Mouse (Mus musculus) stomach, embryonic 15.5 days (tissue): ENCODE results near the gene Lamb3. TPM values are rescaled to one million over a fixed set of nuclear protein-coding genes. Genes with fewer than 3 reads are reported as not detected.

Experiments used
- ATAC-seq: fragments of 200-750 bp; cut with Nextera tagmentation; 2 replicates; pipeline ENCODE4 v1.8.0; 2017; ENCODE audit warnings: low read depth, moderate number of reproducible peaks, moderate TSS enrichment; ENCODE audit not compliant: insufficient read depth, low FRiP score
- H3K27ac ChIP-seq: fragments of 300-500 bp; sonication (generic); 2 replicates; pipeline ENCODE4 v1.5.1; 2015; ENCODE audit warnings: mild to moderate bottlenecking, inconsistent platforms
- H3K27me3 ChIP-seq: fragments of 300-500 bp; sonication (generic); replicated peaks from 2 replicates; pipeline ENCODE4 v1.6.1; 2015; ENCODE audit warnings: inconsistent platforms
- H3K36me3 ChIP-seq: fragments of 300-500 bp; sonication (generic); 2 replicates; pipeline ENCODE4 v1.6.1; 2015; ENCODE audit warnings: inconsistent platforms
- H3K4me1 ChIP-seq: fragments of 300-500 bp; sonication (generic); 2 replicates; pipeline ENCODE4 v1.6.1; 2015; ENCODE audit warnings: inconsistent platforms
- H3K4me2 ChIP-seq: fragments of 300-500 bp; sonication (generic); 2 replicates; pipeline ENCODE4 v1.6.1; 2015; ENCODE audit warnings: mild to moderate bottlenecking, inconsistent platforms
- H3K4me3 ChIP-seq: fragments of 300-500 bp; sonication (generic); replicated peaks from 2 replicates; pipeline ENCODE4 v1.5.1; 2015; ENCODE audit warnings: inconsistent platforms
- H3K9ac ChIP-seq: fragments of 300-500 bp; sonication (generic); 2 replicates; pipeline ENCODE4 v1.6.1; 2015; ENCODE audit warnings: inconsistent platforms
- H3K9me3 ChIP-seq: fragments of 300-500 bp; sonication (generic); 2 replicates; pipeline ENCODE4 v1.6.1; 2016; ENCODE audit warnings: inconsistent platforms
- WGBS: fragments of 180-500 bp; shearing (Covaris S2); methylation state at CpG from one replicate; pipeline ENCODE4 v1.1.7; 2015; 5-methylcytosine and 5-hydroxymethylcytosine counted together
- polyA plus RNA-seq: library from polyadenylated mRNA; unstranded; fragments of >200 nt; fragmentation: Nextera tagmentation; extraction: Ambion mirVana; gene quantifications from 2 replicates; pipeline ENCODE4 v1.2.1, GENCODE M21; 2015

Gene Lamb3
- polyA plus RNA-seq, 1 experiment from 2014 or later = 12.5 TPM

DNA sequence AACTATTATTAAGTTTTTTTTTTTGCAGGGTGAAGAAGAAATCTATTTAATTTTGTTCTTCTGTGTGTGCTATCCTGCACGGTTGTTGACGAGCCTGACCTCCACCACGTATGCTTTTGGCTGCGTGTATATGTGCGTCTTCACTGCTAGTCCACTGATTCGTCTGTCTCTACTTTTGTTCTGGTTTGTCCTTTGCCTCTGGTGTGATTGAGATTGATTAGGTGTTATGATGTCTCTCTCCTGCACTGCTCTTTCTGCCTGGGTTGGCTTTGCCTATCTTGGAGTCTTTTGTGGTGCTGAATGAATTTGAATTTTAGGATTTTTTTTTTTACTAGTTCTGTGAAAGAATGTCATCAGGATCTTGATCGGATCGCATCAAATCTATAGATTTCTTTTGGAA is 47.5 kb downstream of the Lamb3 start:
- no peak for ATAC-seq
- no peak overlapping the region for H3K4me2 ChIP-seq
- no peaks in the 10 kb centered on the region for H3K36me3 ChIP-seq
- H3K4me1 ChIP-seq = no peaks in the 10 kb centered on the region
- 64% methylated on average over 8 of the region's 8 CpGs for WGBS
- no peak overlapping the region for H3K27ac ChIP-seq
- no peak overlapping the region for H3K4me3 ChIP-seq
- H3K9me3 ChIP-seq = no peaks in the 10 kb centered on the region
- H3K9ac ChIP-seq = no peak overlapping the region
- no peaks in the 10 kb centered on the region for H3K27me3 ChIP-seq

DNA sequence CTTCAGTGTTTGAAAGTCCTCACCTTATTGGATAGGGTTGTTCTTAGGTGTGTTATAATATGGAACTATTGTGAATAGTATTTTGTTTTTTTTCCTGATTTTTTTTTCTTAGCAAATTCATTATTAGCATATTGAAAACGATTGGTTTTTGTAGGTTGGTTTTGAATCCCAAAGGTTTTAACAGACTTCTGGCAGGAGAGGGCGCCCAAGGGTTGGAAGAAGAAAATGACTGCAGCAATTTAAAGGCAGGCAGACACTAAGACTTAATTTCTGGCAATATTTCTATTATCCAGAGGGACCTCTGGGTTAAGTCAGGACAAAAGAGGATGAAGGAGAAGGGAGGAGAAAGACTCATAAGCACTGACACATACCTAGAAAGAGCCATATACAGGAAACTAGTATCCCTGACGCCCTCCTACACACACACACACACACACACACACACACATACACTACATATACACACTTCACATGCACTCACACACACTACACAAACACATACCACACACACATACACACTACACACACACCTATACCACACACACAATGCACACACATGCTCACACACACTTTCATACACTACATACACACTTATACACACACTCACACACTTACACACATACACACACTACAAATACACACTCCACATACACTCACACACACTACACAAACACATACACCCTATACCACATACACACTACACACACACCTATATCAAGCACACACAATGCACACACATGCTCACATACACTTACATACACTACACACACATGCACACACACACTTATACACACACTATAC is 48.2 kb downstream of the Lamb3 start:
- no peak overlapping the region for H3K4me3 ChIP-seq
- no peaks in the 10 kb centered on the region for H3K36me3 ChIP-seq
- H3K27me3 ChIP-seq = no peaks in the 10 kb centered on the region
- H3K4me2 ChIP-seq = no peak overlapping the region
- 0 out of 2 replicates have a peak, but pooled peaks have one; percentile 35 for ATAC-seq
- no peak overlapping the region for H3K9ac ChIP-seq
- H3K9me3 ChIP-seq = no peaks in the 10 kb centered on the region
- no peak overlapping the region for H3K27ac ChIP-seq
- 23% methylated on average over 3 of the region's 3 CpGs for WGBS
- no peaks in the 10 kb centered on the region for H3K4me1 ChIP-seq

DNA sequence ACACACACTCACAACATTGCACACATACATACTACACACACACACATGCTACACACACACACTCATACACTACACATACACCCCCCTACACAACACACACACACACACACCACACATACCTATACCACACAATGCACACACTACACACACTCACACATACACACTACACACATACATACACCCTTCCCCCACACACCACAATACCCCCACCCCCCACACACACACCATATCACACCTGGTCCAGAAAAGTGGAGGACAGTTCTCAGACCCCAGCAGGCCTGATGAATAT is 48.7 kb downstream of the Lamb3 start:
- Histone ChIP-seq H3K36me3 (no peaks in the 10 kb centered on the region), H3K9me3 (no peaks in the 10 kb centered on the region), H3K4me3 (no peak overlapping the region), H3K4me2 (no peak overlapping the region), H3K27me3 (no peaks in the 10 kb centered on the region), H3K9ac (no peak overlapping the region), H3K4me1 (no peaks in the 10 kb centered on the region), H3K27ac (no peak overlapping the region)
- peak; percentile 71 for ATAC-seq

DNA sequence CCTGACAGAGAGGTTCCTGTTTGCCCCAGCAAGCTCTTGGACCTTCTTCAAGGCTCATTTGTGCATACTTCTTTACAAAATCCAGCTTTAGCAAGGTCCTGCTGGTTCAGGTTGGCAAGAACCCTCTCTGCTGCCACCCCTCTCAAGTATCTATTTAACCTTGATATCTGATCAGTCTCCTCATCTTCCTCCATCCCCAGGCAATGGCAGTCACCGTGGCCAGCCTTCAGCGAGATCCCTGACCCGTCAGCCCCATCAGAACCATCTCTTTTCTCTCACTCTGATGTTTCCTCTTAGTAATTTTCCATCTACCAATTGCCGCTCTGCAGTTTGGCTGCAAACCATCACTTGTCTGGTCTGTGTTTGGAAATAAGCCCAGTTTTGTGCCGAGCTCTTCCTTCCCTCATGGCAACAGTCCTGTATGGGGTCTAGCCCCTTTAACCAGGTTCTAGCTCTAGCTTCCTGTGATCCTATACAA is 49.2 kb downstream of the Lamb3 start:
- H3K4me2 ChIP-seq = no peak overlapping the region
- no peak for ATAC-seq
- no peaks in the 10 kb centered on the region for H3K27me3 ChIP-seq
- H3K9ac ChIP-seq = no peak overlapping the region
- H3K27ac ChIP-seq = no peak overlapping the region
- WGBS = 35% methylated on average over 5 of the region's 5 CpGs
- no peak overlapping the region for H3K4me3 ChIP-seq
- no peaks in the 10 kb centered on the region for H3K36me3 ChIP-seq
- H3K9me3 ChIP-seq = no peaks in the 10 kb centered on the region
- H3K4me1 ChIP-seq = no peaks in the 10 kb centered on the region

DNA sequence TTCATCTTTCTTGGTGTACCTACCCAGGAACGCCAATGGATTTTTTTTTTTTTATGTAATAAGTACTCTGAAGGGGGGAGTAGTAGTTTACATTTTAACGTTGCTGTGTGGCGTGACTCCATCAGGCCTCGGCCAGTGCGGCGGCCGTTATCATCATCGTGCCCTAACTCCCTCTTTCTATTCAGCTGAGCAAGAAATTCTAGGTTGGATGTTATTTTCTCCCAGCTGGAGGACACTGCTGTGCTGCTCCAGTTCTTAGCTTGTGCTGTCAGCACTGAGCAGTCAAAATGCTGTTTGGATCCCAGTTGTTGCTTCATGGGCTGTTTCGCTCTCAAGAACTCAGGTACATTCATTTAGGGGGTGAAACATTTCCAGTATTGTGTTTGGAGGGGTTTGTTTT is 52.1 kb downstream of the Lamb3 start:
- Histone ChIP-seq H3K4me1 (no peaks in the 10 kb centered on the region), H3K9ac (no peak overlapping the region), H3K4me2 (no peak overlapping the region), H3K4me3 (no peak overlapping the region), H3K9me3 (no peaks in the 10 kb centered on the region), H3K27me3 (no peaks in the 10 kb centered on the region), H3K36me3 (no peaks in the 10 kb centered on the region), H3K27ac (no peak overlapping the region)
- ATAC-seq = no peak
- WGBS = 68% methylated on average over 9 of the region's 9 CpGs

DNA sequence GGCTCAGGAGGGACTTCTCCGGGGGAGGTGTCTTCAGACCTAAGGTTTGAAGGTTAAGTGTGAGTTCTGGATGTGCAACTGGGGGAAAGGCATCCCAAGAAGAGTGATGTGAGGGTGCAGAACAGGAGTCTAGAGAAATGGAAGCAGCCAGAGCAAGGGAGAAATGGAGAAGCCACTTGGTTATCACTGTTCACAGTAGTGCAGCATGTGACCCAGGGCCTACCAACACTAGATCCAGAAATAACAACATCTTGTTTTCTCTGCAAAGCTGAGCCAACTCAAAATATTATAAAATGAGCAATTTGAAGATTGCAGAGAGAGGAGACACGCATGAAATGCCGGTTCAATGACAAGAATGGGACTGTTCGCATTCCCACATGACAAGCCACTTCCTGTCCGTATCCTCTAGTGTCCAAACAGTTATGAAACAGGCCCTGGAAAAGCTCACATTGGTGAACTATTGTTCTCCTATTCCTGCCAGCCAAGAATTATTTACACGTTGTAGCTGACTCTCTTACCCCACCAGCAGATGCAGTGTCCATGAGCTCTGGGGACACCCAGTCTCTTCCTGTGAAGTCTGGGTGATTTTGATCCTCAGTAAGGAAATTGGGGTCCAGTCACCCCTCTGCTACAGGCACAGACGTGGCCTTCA is 54.5 kb downstream of the Lamb3 start:
- H3K9me3 ChIP-seq = no peaks in the 10 kb centered on the region
- 46% methylated on average over 7 of the region's 7 CpGs for WGBS
- H3K27me3 ChIP-seq = no peaks in the 10 kb centered on the region
- no peak overlapping the region for H3K4me3 ChIP-seq
- no peaks in the 10 kb centered on the region for H3K36me3 ChIP-seq
- ATAC-seq = no peak; the same call in 1 of the 2 replicates
- H3K27ac ChIP-seq = no peak overlapping the region
- H3K9ac ChIP-seq = no peak overlapping the region
- no peak overlapping the region for H3K4me2 ChIP-seq
- no peaks in the 10 kb centered on the region for H3K4me1 ChIP-seq

DNA sequence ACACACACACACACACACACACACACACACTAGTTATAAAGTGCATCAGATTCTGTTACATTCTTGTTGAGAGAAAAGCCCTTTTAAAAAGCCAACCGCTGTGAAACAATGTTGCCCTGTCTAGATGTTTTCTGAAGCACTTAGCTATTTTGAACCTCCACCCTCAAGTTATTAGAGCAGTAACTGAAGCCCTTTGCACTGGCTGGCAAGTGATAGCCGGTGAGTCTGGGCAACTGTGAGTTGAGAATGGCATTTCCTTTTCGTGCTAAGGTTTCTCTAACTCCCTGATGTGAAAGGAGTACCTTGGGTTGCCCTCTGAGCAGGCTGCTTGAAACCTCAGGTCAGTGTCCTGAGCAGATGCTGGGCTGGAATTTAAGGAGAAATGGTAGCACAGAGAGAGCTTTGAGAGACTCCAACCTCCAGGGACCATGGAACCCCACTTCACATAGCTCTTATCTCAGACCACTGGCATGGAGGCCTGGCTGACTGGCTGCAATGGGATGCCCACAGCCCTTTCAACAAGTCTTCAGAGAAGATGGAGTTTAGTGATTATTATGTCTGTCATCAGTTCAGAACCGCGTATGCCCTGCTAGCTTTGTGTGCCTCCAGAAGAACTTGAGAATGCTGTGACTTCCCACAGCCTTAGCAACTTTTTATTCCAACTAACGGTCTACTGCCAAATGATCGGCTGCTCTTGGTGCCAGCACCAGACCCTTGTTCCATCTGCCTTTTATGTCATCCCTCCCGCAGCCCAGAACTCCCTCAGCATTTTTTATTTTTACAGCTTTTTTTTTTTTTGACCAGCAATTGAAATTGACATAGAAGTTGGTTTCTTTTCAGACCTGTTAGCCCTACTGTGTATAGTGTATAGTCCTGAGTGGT is 55.8 kb downstream of the Lamb3 start:
- Histone ChIP-seq H3K4me1 (no peaks in the 10 kb centered on the region), H3K4me3 (no peak overlapping the region), H3K36me3 (no peaks in the 10 kb centered on the region), H3K27me3 (no peaks in the 10 kb centered on the region), H3K9me3 (no peaks in the 10 kb centered on the region), H3K4me2 (no peak overlapping the region), H3K9ac (no peak overlapping the region), H3K27ac (no peak overlapping the region)
- ATAC-seq = no peak
- whole genome bisulfite sequencing = 79% methylated on average over 8 of the region's 8 CpGs

DNA sequence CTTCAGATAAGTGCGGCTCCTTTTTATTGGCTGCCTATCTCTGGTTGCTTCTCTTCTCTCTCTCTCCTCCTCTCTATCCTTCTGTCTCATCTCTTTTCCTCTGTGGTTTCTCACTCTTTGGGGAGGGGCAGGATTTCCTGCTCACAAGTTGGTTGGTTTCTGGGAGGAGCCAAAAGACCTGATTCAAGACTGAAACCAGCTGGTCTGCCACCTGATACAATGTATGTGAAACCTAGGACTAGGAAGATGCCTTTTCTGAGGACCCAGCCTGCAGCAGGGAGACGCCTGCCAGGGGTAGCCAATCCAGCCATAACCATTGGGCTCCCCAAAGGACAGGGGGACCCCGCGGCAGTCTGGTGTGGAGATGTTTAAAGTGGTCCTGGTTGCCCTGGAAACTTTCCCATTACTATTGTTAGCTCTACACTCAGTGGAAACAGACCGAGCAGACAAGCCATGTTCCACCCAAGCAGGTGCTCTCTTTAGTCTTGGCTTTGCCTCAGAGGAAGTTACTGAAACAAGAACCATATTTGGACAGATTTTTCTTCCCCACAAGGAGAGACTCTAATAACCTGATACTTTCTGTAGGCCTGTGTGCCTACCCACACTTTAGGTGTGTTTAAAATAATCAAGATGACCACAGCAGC is 56.6 kb downstream of the Lamb3 start, which contains the start of gene Hsd11b1:
Hsd11b1 (minus strand) TSS at position 121 of the 644 bp plus-strand sequence.
- Histone ChIP-seq H3K4me3 (no peak within 1 kb of the TSS), H3K4me2 (no peak within 1 kb of the TSS), H3K27me3 (no peaks in the 10 kb centered on the region), H3K27ac (no peak within 1 kb of the TSS), H3K36me3 (no peaks in the 10 kb centered on the region), H3K4me1 (no peaks in the 10 kb centered on the region), H3K9me3 (no peaks in the 10 kb centered on the region), H3K9ac (no peak within 1 kb of the TSS)
- 57% methylated on average over 5 of the region's 5 CpGs for WGBS
- ATAC-seq = no peak

DNA sequence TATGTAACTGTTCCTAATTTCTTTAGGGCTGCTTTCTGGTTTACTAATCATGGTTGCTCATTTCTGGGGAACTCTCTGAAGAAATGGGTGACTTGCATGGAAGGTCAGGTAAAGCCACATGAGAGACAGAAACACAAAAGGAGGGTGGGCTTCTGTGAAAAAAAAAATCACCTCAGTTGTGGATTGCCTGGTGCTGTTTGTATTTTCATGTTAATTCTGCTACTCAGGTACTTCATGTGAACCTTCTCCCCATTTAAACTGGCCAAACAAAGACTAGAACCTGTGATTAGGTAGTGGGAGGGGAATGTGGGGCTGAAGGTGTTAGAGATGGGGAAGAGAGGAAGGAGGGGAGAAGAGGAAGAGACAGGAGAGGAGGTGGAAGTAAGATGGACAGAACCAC is 58.2 kb downstream of the Lamb3 start:
- H3K4me2 ChIP-seq = no peak overlapping the region
- no peak overlapping the region for H3K27ac ChIP-seq
- no peak overlapping the region for H3K9ac ChIP-seq
- H3K4me1 ChIP-seq = no peaks in the 10 kb centered on the region
- H3K9me3 ChIP-seq = no peaks in the 10 kb centered on the region
- no peaks in the 10 kb centered on the region for H3K27me3 ChIP-seq
- ATAC-seq = no peak
- H3K4me3 ChIP-seq = no peak overlapping the region
- no peaks in the 10 kb centered on the region for H3K36me3 ChIP-seq

DNA sequence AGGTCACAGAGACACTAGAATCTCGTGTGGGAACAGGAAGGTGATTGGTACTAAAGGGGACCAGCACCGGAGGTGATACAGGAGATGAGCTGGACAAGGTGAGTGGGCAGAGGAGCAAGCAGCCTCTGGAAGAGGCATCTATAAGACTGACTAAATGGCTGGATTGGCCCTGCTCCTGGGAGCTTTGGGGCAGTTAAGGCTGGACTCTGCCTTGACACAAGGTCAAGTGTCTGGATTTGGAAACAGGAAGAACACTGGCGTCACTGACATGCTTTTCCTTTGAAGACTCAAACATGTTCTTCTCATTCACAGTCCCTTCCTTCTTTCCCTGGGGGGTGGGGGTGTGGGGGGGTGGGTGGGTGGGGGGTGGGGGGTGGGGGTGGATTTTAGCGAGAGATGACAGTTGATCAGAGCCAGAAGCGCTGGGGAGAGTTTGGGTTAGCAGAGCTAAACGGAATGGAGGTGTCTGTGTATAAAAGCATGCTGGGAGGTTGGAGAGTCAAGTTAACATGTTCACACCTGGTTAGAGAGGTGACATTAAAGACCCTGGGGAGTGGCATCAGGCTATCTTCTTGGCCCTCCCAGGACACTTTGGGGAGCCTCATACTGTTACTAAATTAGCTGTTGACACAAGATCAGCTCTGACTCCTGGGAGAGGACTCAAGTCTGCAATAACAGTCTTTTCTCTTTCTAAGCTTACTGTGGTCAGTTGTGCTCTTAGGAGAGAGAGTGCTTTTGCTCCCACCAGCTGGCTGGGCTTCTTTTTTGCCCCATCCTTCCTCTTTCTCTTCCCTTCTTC is 63.7 kb downstream of the Lamb3 start:
- peak overlapping the region; percentile 66; the same call in 1 of the 2 replicates for H3K4me2 ChIP-seq
- H3K4me3 ChIP-seq = no peak overlapping the region
- 45% methylated on average over 6 of the region's 6 CpGs for WGBS
- no peaks in the 10 kb centered on the region for H3K36me3 ChIP-seq
- no peak for ATAC-seq
- H3K4me1 ChIP-seq = peaks cover 13% of the 10 kb centered on the region
- no peak overlapping the region for H3K27ac ChIP-seq
- H3K27me3 ChIP-seq = no peaks in the 10 kb centered on the region
- no peaks in the 10 kb centered on the region for H3K9me3 ChIP-seq
- H3K9ac ChIP-seq = no peak overlapping the region
